Mouse (Mus musculus): ENCODE data around the gene Dennd5b. TPM values are rescaled to one million over a fixed set of nuclear protein-coding genes. Genes with fewer than 3 reads are reported as not detected.

The Dennd5b gene
- total and polyA plus RNA-seq, 2 experiments, result 14.8 to 94.7 TPM

DNA sequence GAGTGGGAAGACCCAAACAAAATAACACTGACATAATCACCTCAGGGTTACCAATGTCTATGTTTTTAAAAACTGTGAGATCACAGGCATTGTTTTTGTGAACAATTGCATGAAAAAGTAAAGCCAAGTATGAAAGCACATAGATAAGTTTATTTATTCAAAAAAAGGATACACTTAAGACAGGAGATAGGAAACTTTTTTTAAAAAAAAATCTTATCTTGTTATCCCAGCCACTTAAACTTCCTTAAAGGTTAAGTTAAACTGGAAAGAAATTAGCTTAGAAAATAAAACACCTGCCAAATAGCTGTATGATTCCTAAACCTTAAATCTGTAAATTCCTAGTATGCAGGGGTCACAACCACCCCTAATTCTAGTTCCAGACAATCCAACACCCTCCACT lies 2.5 kb downstream of the Dennd5b start:
- no peaks in the 10 kb centered on the region for H3K36me3 ChIP-seq (ENCODE audit: control insufficient read depth, insufficient read depth, low read length)
- H3K79me2 ChIP-seq (ENCODE audit: control insufficient read depth, insufficient read depth, low read length), result peaks cover 16% of the 10 kb centered on the region; the same call in 1 of the 2 replicates
- H3K4me3 ChIP-seq (ENCODE audit: insufficient read depth, low read depth, low read length), result no peak overlapping the region; the same call in 1 of the 2 replicates
- no peak for TF ChIP-seq CTCF (IDR thresholded peaks at IDR 0.05; ENCODE audit: low read depth, low read length)
- DNase-seq (ENCODE audit: extremely low read depth, low read depth, low spot score), result no peak
- H3K27me3 ChIP-seq (ENCODE audit: control insufficient read depth, insufficient read depth, low read length), result no peaks in the 10 kb centered on the region
- H3K9ac ChIP-seq (ENCODE audit: low read depth, low read length), result no peak overlapping the region
- H3K4me1 ChIP-seq (ENCODE audit: control insufficient read depth, insufficient read depth, low read length), result peaks cover 16% of the 10 kb centered on the region
- no peak overlapping the region for H3K27ac ChIP-seq (replicated peaks; ENCODE audit: insufficient read depth, low read depth, low read length)

DNA sequence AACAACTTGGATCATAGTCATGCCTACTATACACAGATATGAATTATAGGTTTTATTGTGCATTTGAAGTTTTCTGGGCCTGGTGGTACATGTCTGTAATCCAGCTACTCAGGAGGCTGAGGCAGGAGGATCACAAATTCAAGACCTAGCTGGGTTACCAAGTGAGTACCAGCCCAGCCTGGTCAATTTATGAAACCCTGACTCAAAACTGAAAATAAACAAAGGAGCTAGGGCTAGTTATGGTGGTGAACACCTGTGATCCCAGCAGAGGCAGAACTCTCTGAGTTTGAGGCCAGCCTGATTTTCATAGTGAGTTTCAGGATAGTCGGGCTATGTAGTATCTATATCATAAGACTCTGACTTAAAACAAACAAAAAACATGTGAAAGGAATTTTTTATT lies 4.2 kb downstream of the Dennd5b start:
- Histone ChIP-seq H3K79me2 (ENCODE audit: control insufficient read depth, insufficient read depth, low read length) (peaks cover 20% of the 10 kb centered on the region; the same call in 1 of the 2 replicates), H3K27me3 (ENCODE audit: control insufficient read depth, insufficient read depth, low read length) (no peaks in the 10 kb centered on the region), H3K36me3 (ENCODE audit: control insufficient read depth, insufficient read depth, low read length) (no peaks in the 10 kb centered on the region; the same call in 1 of the 2 replicates), H3K4me1 (ENCODE audit: control insufficient read depth, insufficient read depth, low read length) (peaks cover 21% of the 10 kb centered on the region), H3K27ac (replicated peaks; ENCODE audit: insufficient read depth, low read depth, low read length) (0 out of 2 replicates have a peak overlapping the region, but pooled peaks have one; percentile 10), H3K4me3 (ENCODE audit: insufficient read depth, low read depth, low read length) (no peak overlapping the region), H3K9ac (ENCODE audit: low read depth, low read length) (no peak overlapping the region)
- 88% methylated on average over 1 of the region's 1 CpGs for WGBS
- DNase-seq (ENCODE audit: extremely low read depth, low read depth, low spot score), result no peak
- TF ChIP-seq CTCF (IDR thresholded peaks at IDR 0.05; ENCODE audit: low read depth, low read length), result no peak
- no peak for TF ChIP-seq POLR2A (IDR thresholded peaks at IDR 0.05; ENCODE audit: extremely low read depth, insufficient read depth, low read length)

GRCm38 (mm10) chr6:149096233-149096632 lies 5.2 kb downstream of the Dennd5b start:
- DNase-seq (ENCODE audit: extremely low read depth, low read depth, low spot score), result peak; percentile 55
- Histone ChIP-seq H3K79me2 (ENCODE audit: control insufficient read depth, insufficient read depth, low read length) (peaks cover 26% of the 10 kb centered on the region; the same call in 1 of the 2 replicates), H3K36me3 (ENCODE audit: control insufficient read depth, insufficient read depth, low read length) (no peaks in the 10 kb centered on the region; the same call in 1 of the 2 replicates), H3K4me1 (ENCODE audit: control insufficient read depth, insufficient read depth, low read length) (peaks cover 25% of the 10 kb centered on the region), H3K9ac (ENCODE audit: low read depth, low read length) (no peak overlapping the region), H3K27ac (replicated peaks; ENCODE audit: insufficient read depth, low read depth, low read length) (no peak overlapping the region), H3K4me3 (ENCODE audit: insufficient read depth, low read depth, low read length) (no peak overlapping the region), H3K27me3 (ENCODE audit: control insufficient read depth, insufficient read depth, low read length) (no peaks in the 10 kb centered on the region)
- 44% methylated on average over 2 of the region's 2 CpGs for WGBS
- no peak for TF ChIP-seq CTCF (IDR thresholded peaks at IDR 0.05; ENCODE audit: low read depth, low read length)
- TF ChIP-seq POLR2A (IDR thresholded peaks at IDR 0.05; ENCODE audit: extremely low read depth, insufficient read depth, low read length), result no peak

DNA sequence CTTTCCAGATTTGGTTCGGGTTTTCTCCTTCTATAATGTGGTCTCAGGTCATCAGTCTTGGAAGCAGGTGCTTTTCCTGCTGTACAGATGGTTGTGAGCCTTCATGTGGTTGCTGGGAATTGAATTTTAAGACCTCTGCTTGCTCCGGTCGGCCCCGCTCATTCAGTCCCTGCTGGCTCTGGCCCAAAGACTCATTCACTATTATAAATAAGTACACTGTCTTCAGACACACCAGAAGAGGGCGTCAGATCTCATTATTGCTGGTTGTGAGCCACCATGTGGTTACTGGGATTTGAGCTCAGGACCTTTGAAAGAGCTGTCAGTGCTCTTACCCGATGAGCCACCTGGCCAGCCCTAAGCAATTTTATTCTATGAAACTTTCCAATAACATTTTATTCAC lies 6.1 kb downstream of the Dennd5b start:
- Histone ChIP-seq H3K27ac (replicated peaks; ENCODE audit: insufficient read depth, low read depth, low read length) (no peak overlapping the region; the same call in 1 of the 2 replicates), H3K9ac (ENCODE audit: low read depth, low read length) (no peak overlapping the region), H3K4me3 (ENCODE audit: insufficient read depth, low read depth, low read length) (no peak overlapping the region), H3K36me3 (ENCODE audit: control insufficient read depth, insufficient read depth, low read length) (no peaks in the 10 kb centered on the region; the same call in 1 of the 2 replicates), H3K27me3 (ENCODE audit: control insufficient read depth, insufficient read depth, low read length) (no peaks in the 10 kb centered on the region), H3K79me2 (ENCODE audit: control insufficient read depth, insufficient read depth, low read length) (peaks cover 19% of the 10 kb centered on the region; the same call in 1 of the 2 replicates), H3K4me1 (ENCODE audit: control insufficient read depth, insufficient read depth, low read length) (peaks cover 25% of the 10 kb centered on the region)
- WGBS, result 41% methylated on average over 6 of the region's 6 CpGs
- TF ChIP-seq CTCF (IDR thresholded peaks at IDR 0.05; ENCODE audit: low read depth, low read length), result no peak
- no peak for TF ChIP-seq POLR2A (IDR thresholded peaks at IDR 0.05; ENCODE audit: extremely low read depth, insufficient read depth, low read length)
- no peak for DNase-seq (ENCODE audit: extremely low read depth, low read depth, low spot score)

GRCm38 (mm10) chr6:149094555-149094954 lies 6.9 kb downstream of the Dennd5b start:
- TF ChIP-seq CTCF (IDR thresholded peaks at IDR 0.05; ENCODE audit: low read depth, low read length) (no peak), POLR2A (IDR thresholded peaks at IDR 0.05; ENCODE audit: extremely low read depth, insufficient read depth, low read length) (no peak)
- peaks cover 25% of the 10 kb centered on the region for H3K4me1 ChIP-seq (ENCODE audit: control insufficient read depth, insufficient read depth, low read length)

DNA sequence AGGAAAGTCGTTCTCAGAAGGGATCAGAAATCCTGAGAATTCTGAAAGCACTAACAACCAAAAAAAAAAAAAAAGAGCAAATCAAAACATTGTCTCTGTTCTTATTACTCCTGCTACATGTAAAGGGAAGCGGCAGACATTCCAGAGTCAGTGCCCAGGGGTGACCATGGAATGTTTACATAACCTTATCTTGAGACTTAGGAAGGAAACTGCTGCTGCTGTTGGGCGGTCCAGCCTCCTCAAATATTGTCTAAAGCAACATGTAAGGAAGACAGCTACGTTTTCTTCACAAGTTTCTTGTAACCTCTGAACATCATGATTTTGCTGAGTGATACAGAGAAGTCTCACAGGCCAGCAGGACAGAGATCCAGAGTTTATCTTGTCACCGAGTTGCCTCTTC lies 8.0 kb downstream of the Dennd5b start:
- H3K4me1 ChIP-seq (ENCODE audit: control insufficient read depth, insufficient read depth, low read length), result peaks cover 24% of the 10 kb centered on the region
- TF ChIP-seq POLR2A (IDR thresholded peaks at IDR 0.05; ENCODE audit: extremely low read depth, insufficient read depth, low read length), result no peak
- TF ChIP-seq CTCF (IDR thresholded peaks at IDR 0.05; ENCODE audit: low read depth, low read length), result no peak

More at GRCm38 (mm10) chr6:149094555-149094954, 6.9 kb downstream of the Dennd5b start:
- Histone ChIP-seq H3K27me3 (ENCODE audit: control insufficient read depth, insufficient read depth, low read length) (no peaks in the 10 kb centered on the region), H3K9ac (ENCODE audit: low read depth, low read length) (no peak overlapping the region), H3K79me2 (ENCODE audit: control insufficient read depth, insufficient read depth, low read length) (peaks cover 21% of the 10 kb centered on the region; the same call in 1 of the 2 replicates), H3K4me3 (ENCODE audit: insufficient read depth, low read depth, low read length) (no peak overlapping the region), H3K27ac (replicated peaks; ENCODE audit: insufficient read depth, low read depth, low read length) (no peak overlapping the region), H3K36me3 (ENCODE audit: control insufficient read depth, insufficient read depth, low read length) (no peaks in the 10 kb centered on the region; the same call in 1 of the 2 replicates)
- DNase-seq (ENCODE audit: extremely low read depth, low read depth, low spot score), result no peak
- WGBS, result 49% methylated on average over 1 of the region's 1 CpGs

More for the DNA sequence above, 8.0 kb downstream of the Dennd5b start:
- peak; percentile 45 for DNase-seq (ENCODE audit: extremely low read depth, low read depth, low spot score)
- Histone ChIP-seq H3K79me2 (ENCODE audit: control insufficient read depth, insufficient read depth, low read length) (peaks cover 28% of the 10 kb centered on the region), H3K27me3 (ENCODE audit: control insufficient read depth, insufficient read depth, low read length) (no peaks in the 10 kb centered on the region), H3K9ac (ENCODE audit: low read depth, low read length) (no peak overlapping the region), H3K27ac (replicated peaks; ENCODE audit: insufficient read depth, low read depth, low read length) (no peak overlapping the region; the same call in 1 of the 2 replicates), H3K36me3 (ENCODE audit: control insufficient read depth, insufficient read depth, low read length) (no peaks in the 10 kb centered on the region; the same call in 1 of the 2 replicates), H3K4me3 (ENCODE audit: insufficient read depth, low read depth, low read length) (no peak overlapping the region)
- WGBS, result 9% methylated on average over 5 of the region's 5 CpGs
